Mouse (Mus musculus): ENCODE results near the gene Gfer. TPM values are rescaled to one million over a fixed set of nuclear protein-coding genes. Genes with fewer than 3 reads are reported as not detected.
"Not testable (repeated sequence)": the region's sequence is repeated elsewhere in the genome, so short reads cannot be mapped to it uniquely, and the experiment has no call there.

Gene Gfer
- total RNA-seq, 2 experiments from 2014 or later: 23.3 to 25.6 TPM

GRCm38 (mm10) chr17:24722220-24722924, 26.4 kb upstream of the Gfer start:
- DNase-seq: no peak

- DNase-seq: not testable (repeated sequence)
Measured at GRCm38 (mm10) chr17:24721383-24721955, 25.5 kb upstream of the Gfer start.

- DNase-seq: not testable (repeated sequence)
Measured at GRCm38 (mm10) chr17:24720616-24721015, 24.7 kb upstream of the Gfer start.

- DNase-seq: peak; percentile 98
Measured at GRCm38 (mm10) chr17:24719494-24720222, 23.7 kb upstream of the Gfer start.

GRCm38 (mm10) chr17:24718938-24719337, 23.0 kb upstream of the Gfer start:
- not testable (repeated sequence) for DNase-seq

GRCm38 (mm10) chr17:24717943-24718342, 22.0 kb upstream of the Gfer start, which contains the start of the genes Rnf151 and Rps2:
Gene Rnf151, minus strand, starts transcription at chr17:24718063.
Gene Rps2, plus strand, starts transcription at chr17:24718116.
- no peak for DNase-seq

- no peak for DNase-seq
Measured at GRCm38 (mm10) chr17:24716166-24716682, 20.3 kb upstream of the Gfer start.

- no peak for DNase-seq
Measured at GRCm38 (mm10) chr17:24715556-24715955, 19.6 kb upstream of the Gfer start.

GRCm38 (mm10) chr17:24708646-24709045, 12.7 kb upstream of the Gfer start:
- DNase-seq: no peak

- no peak for DNase-seq
Measured at GRCm38 (mm10) chr17:24707801-24708425, 12.0 kb upstream of the Gfer start.

GRCm38 (mm10) chr17:24706982-24707800, 11.2 kb upstream of the Gfer start, which contains the start of gene Tbl3:
Gene Tbl3, minus strand, starts transcription at chr17:24707660.
- peak; percentile 96 for DNase-seq

- DNase-seq: no peak
Measured at GRCm38 (mm10) chr17:24705821-24706220, 9.9 kb upstream of the Gfer start.

- no peak for DNase-seq
Measured at GRCm38 (mm10) chr17:24701251-24701650, 5.3 kb upstream of the Gfer start.

GRCm38 (mm10) chr17:24699473-24699872, 3.5 kb upstream of the Gfer start:
- DNase-seq: no peak

- no peak for DNase-seq
Measured at GRCm38 (mm10) chr17:24698715-24699114, 2.8 kb upstream of the Gfer start.

- no peak for DNase-seq
Measured at GRCm38 (mm10) chr17:24697985-24698384, 2.0 kb upstream of the Gfer start.

GRCm38 (mm10) chr17:24695326-24696010, 488 bp downstream of the Gfer start:
- no peak for DNase-seq

- no peak for DNase-seq
Measured at GRCm38 (mm10) chr17:24692385-24692784, 3.6 kb downstream of the Gfer start.

GRCm38 (mm10) chr17:24689251-24690081, 6.5 kb downstream of the Gfer start, which contains the start of gene Syngr3:
Gene Syngr3, minus strand, starts transcription at chr17:24689955.
- DNase-seq: no peak

GRCm38 (mm10) chr17:24687599-24687998, 8.4 kb downstream of the Gfer start:
- no peak for DNase-seq

Measured in heart, postnatal 4 days (tissue).